Mouse (Mus musculus) heart, adult 11 months (tissue): ENCODE results near the gene 1700024P04Rik.

Source experiments
- DNase-seq: peaks from one replicate; pipeline ENCODE4 v3.0.0; 2022

Gene 1700024P04Rik

DNA sequence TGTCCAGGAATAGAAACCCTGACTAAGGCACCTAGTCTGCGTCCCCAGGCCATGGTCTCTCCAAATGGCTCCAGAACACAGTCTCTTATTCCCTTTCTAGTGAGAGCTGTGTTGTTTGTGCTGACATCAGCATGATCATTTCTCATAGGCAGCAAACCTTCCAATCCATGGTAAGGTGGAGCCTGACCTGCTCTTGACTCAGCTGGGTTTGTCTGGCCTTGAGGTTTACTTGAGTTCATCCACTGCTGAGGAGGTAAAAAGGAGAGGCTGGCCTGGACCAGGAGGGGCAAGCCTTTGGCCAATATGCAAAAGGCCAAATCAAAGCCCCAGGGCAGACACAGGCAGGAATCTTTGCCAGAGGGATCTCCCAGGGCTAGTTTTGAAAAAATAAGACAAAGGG lies 20.8 kb downstream of the 1700024P04Rik start:
- DNase-seq, result no peak

DNA sequence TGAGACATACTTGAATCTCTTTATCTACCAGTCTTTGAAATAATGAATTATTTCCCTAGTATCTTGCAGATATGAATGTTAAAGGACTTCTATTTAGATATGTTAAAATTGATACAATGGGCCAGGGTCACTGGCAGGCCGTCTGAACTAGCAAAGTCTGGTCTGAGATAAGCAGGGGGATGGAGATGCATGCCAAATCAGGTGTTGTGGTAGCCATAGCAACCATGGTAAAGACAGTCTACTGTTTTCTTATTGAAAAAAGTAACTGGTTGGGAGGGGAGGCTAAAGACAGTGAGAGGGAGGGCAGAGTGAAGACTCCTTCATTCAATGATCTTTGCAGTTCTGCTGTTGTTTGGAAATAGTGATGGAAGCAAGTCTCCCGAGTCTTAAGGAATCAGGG lies 26.2 kb downstream of the 1700024P04Rik start:
- peak; percentile 31 for DNase-seq

GRCm38 (mm10) chr13:98956209-98956608 lies 28.2 kb downstream of the 1700024P04Rik start:
- DNase-seq, result peak; percentile 10

DNA sequence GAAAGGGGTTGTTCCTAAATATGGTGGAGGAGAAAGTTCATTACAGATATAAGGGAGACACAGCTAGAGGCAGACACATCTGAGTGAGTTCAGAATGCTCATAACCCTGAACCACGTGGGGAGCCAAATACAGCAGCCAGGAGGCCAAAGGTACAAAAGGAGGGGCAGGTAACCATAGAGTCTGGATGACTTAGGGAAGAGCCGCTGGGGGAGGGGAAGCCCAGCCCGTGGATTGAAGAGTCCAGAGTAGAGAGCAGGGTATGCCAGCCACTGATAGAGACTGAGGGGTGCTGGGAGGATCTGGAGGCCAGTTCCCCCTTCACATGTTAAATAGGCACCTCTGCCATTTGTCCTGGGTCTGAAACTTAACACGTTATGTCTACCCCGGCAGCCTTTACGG lies 28.7 kb downstream of the 1700024P04Rik start:
- peak; percentile 73 for DNase-seq

DNA sequence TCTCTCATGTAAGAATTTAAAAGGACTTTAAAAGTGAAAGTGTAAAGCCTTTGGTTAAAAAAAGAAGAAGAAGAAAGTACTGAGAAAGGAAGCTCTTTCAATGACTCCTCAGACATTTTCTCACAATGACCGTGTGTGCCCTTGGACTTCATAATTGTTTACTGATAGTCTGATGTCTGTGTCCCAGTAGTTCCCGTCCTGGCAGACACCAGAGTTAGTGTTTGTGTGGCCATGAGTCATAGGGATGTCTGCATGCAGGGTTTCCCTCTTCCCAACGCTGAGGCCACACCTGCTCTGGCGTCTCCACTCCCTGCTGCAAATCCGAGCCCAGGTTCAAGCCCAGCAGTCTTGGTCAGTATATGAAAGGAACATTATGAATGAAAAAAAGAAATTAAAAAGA lies 29.1 kb downstream of the 1700024P04Rik start:
- DNase-seq, result peak; percentile 96

- peak; percentile 33 for DNase-seq
These were observed 30.5 kb downstream of the 1700024P04Rik start for GRCm38 (mm10) chr13:98953830-98954229.

- DNase-seq, result peak; percentile 53
These were observed 32.4 kb downstream of the 1700024P04Rik start for GRCm38 (mm10) chr13:98951951-98952350.

DNA sequence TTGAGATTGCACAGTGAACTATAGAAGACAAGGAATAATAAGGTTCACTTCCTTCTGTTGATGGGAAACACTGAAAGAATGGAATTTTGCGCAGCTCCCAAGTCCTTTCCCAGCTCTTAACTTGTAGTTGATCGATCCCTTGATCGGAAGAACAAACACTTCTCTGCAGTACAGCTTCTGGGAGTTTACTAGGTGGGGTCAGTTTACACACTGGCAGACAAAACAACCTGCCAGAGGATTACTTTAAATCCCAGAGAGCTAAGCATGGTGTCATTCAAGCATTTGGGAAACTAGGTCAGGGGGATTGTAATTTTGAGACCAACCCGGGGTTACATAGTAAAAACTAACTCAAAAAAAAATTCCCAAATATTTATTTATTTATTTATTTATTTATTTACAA lies 36.2 kb downstream of the 1700024P04Rik start:
- peak; percentile 30 for DNase-seq

DNA sequence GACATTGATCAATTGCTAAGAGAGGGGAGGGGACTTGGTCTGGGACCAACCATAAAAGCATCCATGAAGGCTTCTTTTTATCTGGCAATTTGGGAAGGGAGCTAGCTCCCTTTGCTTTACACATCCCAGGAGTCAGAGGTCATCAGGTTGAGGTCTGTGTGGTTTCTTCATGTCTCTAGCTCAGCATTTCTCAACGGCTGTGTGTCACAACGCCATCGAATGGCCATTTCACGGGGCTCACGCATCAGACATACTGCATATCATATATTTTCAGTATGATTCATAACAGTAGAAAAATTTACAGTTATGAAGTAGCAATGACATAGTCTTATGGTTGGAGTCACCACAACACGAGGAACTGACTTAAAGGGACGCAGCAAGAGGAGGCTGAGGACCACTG lies 37.9 kb downstream of the 1700024P04Rik start:
- peak; percentile 59 for DNase-seq

- DNase-seq, result peak; percentile 25
These were observed 38.5 kb downstream of the 1700024P04Rik start for GRCm38 (mm10) chr13:98945908-98946307.

GRCm38 (mm10) chr13:98945381-98945780 lies 39.0 kb downstream of the 1700024P04Rik start:
- DNase-seq, result peak; percentile 78

DNA sequence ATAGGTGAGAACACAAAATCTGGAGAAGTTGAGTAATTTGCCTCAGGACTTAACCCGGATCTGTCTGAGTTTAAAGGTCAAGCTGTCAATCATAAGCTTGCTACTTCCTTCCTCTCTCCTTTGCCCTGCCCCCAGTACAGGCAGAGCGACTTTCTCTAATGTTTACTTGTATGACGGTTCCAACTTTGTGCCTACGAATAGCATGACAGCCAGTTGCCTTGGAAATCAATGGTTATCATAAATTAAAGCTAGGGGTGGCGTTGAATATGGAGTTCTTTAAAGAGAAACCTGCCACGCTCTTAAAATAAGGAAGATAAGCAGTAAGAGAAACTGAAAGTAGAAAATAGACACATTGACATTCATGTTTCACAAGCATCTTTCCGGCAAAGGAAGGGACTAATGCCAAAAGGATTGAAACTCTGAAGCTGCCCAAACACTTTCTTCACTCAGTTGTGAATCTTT lies 39.7 kb downstream of the 1700024P04Rik start:
- DNase-seq, result peak; percentile 94

DNA sequence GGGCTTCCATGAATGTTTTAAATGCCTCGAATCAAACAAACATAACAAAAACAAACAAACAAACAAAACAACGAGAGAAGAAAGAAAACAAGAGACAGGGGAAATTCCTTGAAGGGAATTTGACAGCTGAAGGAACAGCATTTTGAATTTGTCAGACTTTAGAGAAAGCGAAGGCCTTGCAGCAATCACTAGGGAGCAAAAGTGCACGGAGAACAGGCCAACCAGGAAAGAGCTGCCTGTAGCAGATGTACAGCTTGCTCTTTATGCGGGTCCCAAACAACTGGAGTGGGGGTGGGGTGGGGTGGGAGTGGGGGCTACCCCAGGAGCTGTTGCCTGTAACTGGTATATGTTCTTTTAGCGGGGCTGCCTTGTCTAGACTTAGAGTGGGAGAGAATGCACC lies 42.0 kb downstream of the 1700024P04Rik start:
- peak; percentile 57 for DNase-seq

GRCm38 (mm10) chr13:98941829-98942343 lies 42.5 kb downstream of the 1700024P04Rik start:
- DNase-seq, result peak; percentile 61

GRCm38 (mm10) chr13:98937108-98937507 lies 47.3 kb downstream of the 1700024P04Rik start:
- DNase-seq, result no peak
